Mouse (Mus musculus): ENCODE results near the gene Spred2. TPM values are rescaled to one million over a fixed set of nuclear protein-coding genes. Genes with fewer than 3 reads are reported as not detected.
"Not testable (repeated sequence)": the region's sequence is repeated elsewhere in the genome, so short reads cannot be mapped to it uniquely, and the experiment has no call there.

The Spred2 gene
- polyA plus RNA-seq, 1 experiment from 2014 or later, result 6.5 TPM

DNA sequence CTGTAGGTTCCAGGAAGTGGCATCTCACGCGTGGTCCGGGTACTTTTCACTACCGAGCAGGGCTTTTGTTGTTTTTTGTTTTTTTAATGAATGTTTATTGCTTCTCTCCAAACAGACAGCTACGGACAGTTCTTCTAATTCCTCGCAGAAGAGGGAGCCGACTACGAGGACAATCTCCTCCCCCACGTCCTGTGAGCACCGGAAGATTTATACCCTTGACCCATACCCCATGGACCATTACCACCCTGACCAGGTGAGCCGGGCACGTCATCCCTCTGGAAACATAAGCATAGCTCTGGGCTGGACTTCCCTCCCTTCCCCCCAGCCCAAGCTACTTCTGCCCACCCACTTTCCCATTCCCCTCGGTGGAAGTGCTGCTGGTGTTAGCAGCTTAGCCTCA is 93.8 kb downstream of the Spred2 start:
- WGBS, result 91% methylated on average over 13 of the region's 13 CpGs

DNA sequence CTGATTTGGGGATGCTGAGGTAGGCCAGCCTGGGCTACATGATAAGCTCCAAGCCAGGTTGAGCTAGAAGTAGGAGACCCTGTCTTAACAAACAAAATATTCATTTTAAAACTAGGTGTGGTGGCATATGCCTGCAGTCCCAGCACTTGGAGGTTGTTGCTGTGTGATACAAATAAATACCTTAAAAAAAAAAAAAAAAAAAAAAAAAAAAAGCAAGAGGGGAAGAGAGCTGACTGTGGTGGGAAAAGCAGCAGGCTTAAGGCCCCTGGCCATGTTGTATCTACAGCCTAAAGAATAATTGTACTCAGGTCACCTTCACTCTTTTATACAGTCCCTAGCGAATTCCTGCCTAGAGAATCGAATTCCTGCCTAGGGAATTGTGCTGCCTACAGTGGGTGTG is 94.7 kb downstream of the Spred2 start:
- Histone ChIP-seq H3K27me3 (no peaks in the 10 kb centered on the region), H3K4me2 (no peak overlapping the region), H3K9ac (no peak overlapping the region), H3K4me3 (no peak overlapping the region), H3K27ac (replicated peaks) (no peak overlapping the region), H3K36me3 (peaks cover 82% of the 10 kb centered on the region), H3K9me3 (peaks cover 47% of the 10 kb centered on the region), H3K4me1 (replicated peaks) (no peaks in the 10 kb centered on the region)
- no peak for ATAC-seq (ENCODE audit: low read depth)
- WGBS, result 98% methylated on average over 2 of the region's 2 CpGs

More for the DNA sequence above, 93.8 kb downstream of the Spred2 start:
- no peak overlapping the region for H3K4me2 ChIP-seq
- no peak for ATAC-seq (ENCODE audit: low read depth)
- no peaks in the 10 kb centered on the region for H3K4me1 ChIP-seq (replicated peaks)
- no peaks in the 10 kb centered on the region for H3K27me3 ChIP-seq
- H3K4me3 ChIP-seq, result no peak overlapping the region
- H3K9ac ChIP-seq, result no peak overlapping the region
- H3K27ac ChIP-seq (replicated peaks), result no peak overlapping the region
- H3K36me3 ChIP-seq, result peaks cover 78% of the 10 kb centered on the region
- peaks cover 47% of the 10 kb centered on the region for H3K9me3 ChIP-seq

DNA sequence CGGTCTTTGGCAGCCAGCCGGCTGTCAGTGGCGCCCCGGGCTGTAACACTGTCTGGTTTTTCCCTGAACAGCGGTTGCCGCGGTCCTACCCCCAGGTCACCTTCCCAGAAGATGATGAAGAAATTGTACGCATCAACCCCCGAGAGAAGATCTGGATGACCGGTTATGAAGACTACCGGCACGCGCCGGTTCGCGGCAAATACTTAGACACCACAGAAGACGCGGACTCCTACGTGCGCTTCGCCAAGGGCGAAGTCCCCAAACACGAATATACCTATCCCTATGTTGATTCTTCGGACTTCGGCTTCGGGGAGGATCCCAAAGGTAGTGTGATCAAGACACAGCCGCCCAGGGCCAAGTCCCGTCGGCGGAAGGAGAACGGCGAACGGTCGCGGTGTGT is 96.5 kb downstream of the Spred2 start:
- no peaks in the 10 kb centered on the region for H3K27me3 ChIP-seq
- ATAC-seq (ENCODE audit: low read depth), result no peak
- peaks cover 47% of the 10 kb centered on the region for H3K9me3 ChIP-seq
- no peak overlapping the region for H3K4me3 ChIP-seq
- no peak overlapping the region for H3K27ac ChIP-seq (replicated peaks)
- H3K4me1 ChIP-seq (replicated peaks), result no peaks in the 10 kb centered on the region
- WGBS, result 97% methylated on average over 35 of the region's 35 CpGs
- peaks cover 88% of the 10 kb centered on the region for H3K36me3 ChIP-seq
- no peak overlapping the region for H3K9ac ChIP-seq
- H3K4me2 ChIP-seq, result no peak overlapping the region

DNA sequence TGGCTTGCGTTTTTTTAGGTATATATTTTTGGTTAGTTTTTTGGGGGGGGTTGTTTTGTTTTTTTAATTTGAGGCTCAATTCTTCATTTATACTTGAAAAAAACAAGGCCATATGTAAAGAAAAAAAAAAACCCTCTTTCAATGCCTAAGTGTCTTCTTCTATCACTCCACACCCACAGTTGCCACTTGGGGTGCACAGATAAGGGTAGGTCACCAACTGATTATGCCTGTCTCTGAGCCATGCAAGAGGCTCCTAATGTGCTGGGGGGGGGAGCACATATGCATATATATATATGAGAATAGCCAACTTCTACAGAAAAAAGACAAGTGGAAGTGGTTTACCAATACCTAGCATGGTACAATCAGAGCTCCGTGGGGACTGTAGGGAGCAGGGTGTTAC is 98.3 kb downstream of the Spred2 start:
- Histone ChIP-seq H3K27ac (replicated peaks) (no peak overlapping the region), H3K4me3 (no peak overlapping the region), H3K27me3 (no peaks in the 10 kb centered on the region), H3K4me1 (replicated peaks) (no peaks in the 10 kb centered on the region), H3K36me3 (peaks cover 81% of the 10 kb centered on the region), H3K9ac (no peak overlapping the region), H3K9me3 (peaks cover 44% of the 10 kb centered on the region), H3K4me2 (no peak overlapping the region)
- 94% methylated on average over 2 of the region's 2 CpGs for WGBS
- no peak for ATAC-seq (ENCODE audit: low read depth)

DNA sequence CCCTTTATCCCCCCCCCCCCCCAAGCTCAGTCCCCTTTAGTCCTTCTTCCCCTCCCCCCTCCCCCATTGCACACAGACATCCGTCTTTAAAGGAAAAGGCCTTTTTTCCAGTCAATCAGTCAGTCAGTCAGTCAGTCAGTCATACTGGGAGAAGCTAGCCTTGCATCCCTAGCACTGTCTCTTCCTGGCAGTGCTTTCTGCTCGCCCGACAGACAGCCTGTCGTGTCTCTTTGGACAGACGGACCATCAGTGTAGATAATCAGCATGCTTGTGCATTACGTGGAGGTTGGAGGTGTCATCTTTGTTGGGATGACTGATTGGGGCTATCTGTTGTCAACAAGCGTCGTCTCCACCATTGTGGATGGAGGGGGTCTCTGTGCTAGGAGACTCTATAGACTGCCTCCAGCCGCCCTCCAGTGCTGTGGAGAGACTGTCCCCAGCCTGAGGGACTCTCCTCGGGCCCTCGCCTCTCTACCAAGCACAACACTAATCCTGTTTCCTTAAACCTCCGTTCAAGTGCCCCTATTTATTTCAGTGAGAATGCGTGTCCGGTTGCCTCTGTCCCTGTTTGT is 98.8 kb downstream of the Spred2 start:
- peaks cover 40% of the 10 kb centered on the region for H3K9me3 ChIP-seq
- no peak overlapping the region for H3K4me2 ChIP-seq
- WGBS, result 87% methylated on average over 14 of the region's 14 CpGs
- H3K4me1 ChIP-seq (replicated peaks), result no peaks in the 10 kb centered on the region
- H3K36me3 ChIP-seq, result peaks cover 76% of the 10 kb centered on the region
- ATAC-seq (ENCODE audit: low read depth), result no peak
- H3K27me3 ChIP-seq, result no peaks in the 10 kb centered on the region
- no peak overlapping the region for H3K9ac ChIP-seq
- no peak overlapping the region for H3K4me3 ChIP-seq
- H3K27ac ChIP-seq (replicated peaks), result no peak overlapping the region

DNA sequence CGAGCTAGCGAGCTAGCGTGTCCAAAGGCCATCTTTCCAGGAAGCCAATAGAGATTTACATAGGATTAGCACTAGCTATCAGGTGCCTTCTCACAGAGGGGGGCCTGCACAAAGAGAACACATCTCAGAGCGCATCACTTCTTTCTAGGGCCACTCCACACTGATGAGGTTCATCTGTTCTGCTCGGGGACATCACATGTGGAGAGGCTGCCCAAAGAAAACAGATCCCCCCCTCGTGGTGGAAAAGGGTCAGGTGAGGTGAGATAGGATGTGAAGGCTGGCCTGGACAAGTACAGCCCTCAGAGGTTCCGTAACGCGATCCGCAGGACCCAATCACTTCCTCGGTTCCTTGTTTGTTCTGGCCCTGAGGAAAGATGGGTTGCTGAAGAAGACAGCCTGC is 101.7 kb downstream of the Spred2 start:
- Histone ChIP-seq H3K36me3 (peaks cover 47% of the 10 kb centered on the region), H3K9me3 (peaks cover 12% of the 10 kb centered on the region), H3K9ac (no peak overlapping the region), H3K4me2 (no peak overlapping the region), H3K4me3 (no peak overlapping the region), H3K27ac (replicated peaks) (no peak overlapping the region), H3K27me3 (no peaks in the 10 kb centered on the region), H3K4me1 (replicated peaks) (no peaks in the 10 kb centered on the region)
- WGBS, result 71% methylated on average over 11 of the region's 11 CpGs
- no peak for ATAC-seq (ENCODE audit: low read depth)

DNA sequence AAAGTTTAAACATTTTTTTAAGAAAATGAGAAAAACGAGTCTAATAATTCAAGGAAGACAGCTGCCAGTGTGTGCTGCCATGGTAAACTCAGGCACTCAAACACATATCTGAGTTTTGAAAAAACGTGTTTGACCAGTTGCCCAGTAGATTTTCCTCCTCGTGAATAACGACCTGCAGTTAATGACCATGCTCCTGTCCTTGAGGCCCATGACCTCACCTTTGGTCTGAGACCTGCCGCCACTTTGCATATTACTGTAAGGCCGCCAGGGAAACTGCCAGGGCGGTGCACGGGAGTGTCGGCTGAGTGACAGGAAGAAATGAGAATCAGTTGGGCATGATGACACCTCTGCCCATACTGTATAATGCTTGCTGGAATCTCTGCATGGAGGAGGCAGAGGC is 103.5 kb downstream of the Spred2 start:
- no peaks in the 10 kb centered on the region for H3K9me3 ChIP-seq
- H3K4me1 ChIP-seq (replicated peaks), result no peaks in the 10 kb centered on the region
- H3K4me3 ChIP-seq, result no peak overlapping the region
- H3K27ac ChIP-seq (replicated peaks), result no peak overlapping the region
- WGBS, result 79% methylated on average over 9 of the region's 9 CpGs
- H3K27me3 ChIP-seq, result no peaks in the 10 kb centered on the region
- no peak overlapping the region for H3K9ac ChIP-seq
- peaks cover 33% of the 10 kb centered on the region for H3K36me3 ChIP-seq
- ATAC-seq (ENCODE audit: low read depth), result no peak
- H3K4me2 ChIP-seq, result no peak overlapping the region

DNA sequence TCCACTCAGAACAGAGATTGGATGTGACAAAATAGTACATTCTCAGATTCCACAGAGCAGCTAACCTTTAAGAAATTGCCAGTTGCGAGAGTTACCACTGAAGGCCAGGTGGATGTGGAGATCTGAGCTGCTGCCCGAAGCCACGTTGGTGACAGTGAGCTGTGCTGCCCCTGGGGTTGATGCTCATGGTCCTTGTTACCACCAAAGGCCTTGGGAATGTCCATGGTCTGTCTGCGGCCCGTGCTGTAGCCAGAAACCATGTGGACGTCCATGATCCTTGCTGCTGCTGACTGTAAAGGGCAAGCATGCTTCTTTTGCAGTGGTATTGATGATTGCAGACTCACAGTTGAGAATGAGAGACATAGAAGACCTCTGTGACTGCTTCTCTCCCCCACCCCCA is 104.2 kb downstream of the Spred2 start:
- no peaks in the 10 kb centered on the region for H3K27me3 ChIP-seq
- H3K27ac ChIP-seq (replicated peaks), result no peak overlapping the region
- WGBS, result 87% methylated on average over 6 of the region's 6 CpGs
- no peak overlapping the region for H3K9ac ChIP-seq
- H3K4me3 ChIP-seq, result no peak overlapping the region
- no peaks in the 10 kb centered on the region for H3K4me1 ChIP-seq (replicated peaks)
- peaks cover 27% of the 10 kb centered on the region for H3K36me3 ChIP-seq
- no peak overlapping the region for H3K4me2 ChIP-seq
- ATAC-seq (ENCODE audit: low read depth), result no peak
- no peaks in the 10 kb centered on the region for H3K9me3 ChIP-seq

DNA sequence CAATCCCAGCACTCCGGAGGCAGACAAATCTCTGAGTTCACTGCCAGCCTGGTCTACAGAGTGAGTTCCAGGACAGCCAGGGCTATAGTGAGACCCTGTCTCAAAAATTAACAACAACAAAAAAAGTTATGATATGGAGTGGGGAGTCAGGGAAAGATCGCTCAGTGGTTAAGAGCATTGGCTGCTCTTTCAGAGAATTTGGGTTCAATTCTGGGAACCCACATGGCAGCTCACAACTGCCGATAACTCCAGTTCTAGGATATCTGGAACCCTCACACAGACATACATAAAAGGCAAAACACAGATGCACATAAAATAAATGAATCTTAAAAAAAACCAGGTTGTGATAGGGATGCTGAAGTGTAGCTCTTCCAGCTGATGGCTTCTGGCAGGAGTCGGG is 104.8 kb downstream of the Spred2 start:
- Histone ChIP-seq H3K9ac (no peak overlapping the region), H3K4me3 (no peak overlapping the region), H3K27me3 (no peaks in the 10 kb centered on the region), H3K4me2 (no peak overlapping the region), H3K9me3 (no peaks in the 10 kb centered on the region), H3K27ac (replicated peaks) (no peak overlapping the region), H3K36me3 (peaks cover 25% of the 10 kb centered on the region), H3K4me1 (replicated peaks) (no peaks in the 10 kb centered on the region)
- WGBS, result 90% methylated on average over 4 of the region's 4 CpGs
- ATAC-seq (ENCODE audit: low read depth), result no peak

DNA sequence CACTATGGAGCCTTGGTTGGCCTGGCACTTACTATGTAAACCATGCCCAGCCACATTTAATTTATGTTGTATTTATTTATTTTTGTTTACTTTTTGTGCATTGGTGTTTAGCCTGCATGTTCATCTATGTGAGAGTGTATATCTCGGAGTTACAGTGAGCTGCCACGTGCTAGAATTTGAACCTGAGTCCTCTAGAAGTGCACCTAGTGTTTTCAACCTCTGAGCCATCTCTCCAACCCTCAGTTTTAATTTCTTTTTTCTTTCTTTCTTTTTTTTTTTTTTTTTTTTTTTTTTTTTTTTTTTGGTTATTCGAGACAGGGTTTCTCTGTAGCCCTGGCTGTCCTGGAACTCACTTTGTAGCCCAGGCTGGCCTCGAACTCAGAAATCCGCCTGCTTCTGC is 106.8 kb downstream of the Spred2 start:
- not testable (repeated sequence) for H3K27me3 ChIP-seq; H3K9me3 ChIP-seq; H3K4me1 ChIP-seq (replicated peaks); ATAC-seq (ENCODE audit: low read depth); H3K36me3 ChIP-seq; H3K9ac ChIP-seq; H3K27ac ChIP-seq (replicated peaks); H3K4me2 ChIP-seq; H3K4me3 ChIP-seq
- WGBS, result 93% methylated on average over 5 of the region's 5 CpGs

DNA sequence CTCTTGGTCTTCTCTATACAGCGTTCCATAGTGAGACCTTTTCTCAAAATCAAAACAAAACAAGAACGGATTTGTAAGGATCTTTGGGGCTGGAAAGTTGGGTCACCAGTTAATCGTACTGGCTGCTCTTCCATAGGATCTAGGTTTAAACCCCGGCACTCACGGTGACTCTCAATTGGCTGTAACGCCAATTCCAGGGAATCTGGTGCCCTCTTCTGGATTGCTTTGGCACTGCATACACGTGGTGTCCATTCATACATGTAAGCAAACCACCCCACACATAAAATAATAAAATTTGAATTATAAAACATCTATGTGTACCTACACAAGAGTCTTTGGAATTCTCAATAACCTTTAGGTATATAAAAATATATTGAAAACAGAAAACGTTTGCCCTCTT is 107.4 kb downstream of the Spred2 start:
- Histone ChIP-seq H3K36me3 (peaks cover 3% of the 10 kb centered on the region; the same call in 1 of the 2 replicates), H3K27ac (replicated peaks) (no peak overlapping the region), H3K27me3 (no peaks in the 10 kb centered on the region), H3K4me2 (no peak overlapping the region), H3K4me3 (no peak overlapping the region), H3K9ac (no peak overlapping the region), H3K4me1 (replicated peaks) (no peaks in the 10 kb centered on the region), H3K9me3 (no peaks in the 10 kb centered on the region)
- no peak for ATAC-seq (ENCODE audit: low read depth)
- WGBS, result 43% methylated on average over 8 of the region's 8 CpGs

DNA sequence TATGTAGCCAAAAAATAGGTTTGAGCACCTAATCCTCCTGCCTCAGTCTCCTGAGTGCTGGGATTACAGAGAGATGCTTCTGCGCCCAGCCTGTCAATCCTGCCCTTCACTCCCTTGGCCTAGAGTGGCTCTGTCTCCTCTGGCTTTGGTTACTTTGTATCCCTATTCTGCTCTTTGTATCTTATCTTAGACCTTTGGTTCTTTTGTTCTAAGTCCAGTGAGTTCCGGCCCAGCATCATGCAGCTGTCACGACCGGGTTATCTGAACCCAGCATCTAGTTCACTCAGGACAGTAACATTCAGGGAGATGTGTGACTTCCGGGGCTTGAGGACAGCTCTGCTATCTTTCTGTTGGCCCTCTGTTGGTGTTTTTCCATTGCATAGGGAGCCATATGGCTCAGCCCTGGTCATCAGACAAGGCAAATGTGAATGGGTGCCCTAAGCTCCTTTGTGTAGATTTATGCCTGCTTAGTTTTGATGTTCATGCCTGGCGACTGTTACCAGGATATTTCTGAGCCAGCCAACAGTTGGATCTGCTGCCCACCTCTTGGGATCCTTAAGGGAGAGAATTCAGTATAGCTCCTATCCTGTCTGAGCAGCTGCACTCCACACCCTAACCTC is 109.5 kb downstream of the Spred2 start:
- Histone ChIP-seq H3K9me3 (no peaks in the 10 kb centered on the region), H3K4me2 (no peak overlapping the region), H3K27ac (replicated peaks) (no peak overlapping the region), H3K27me3 (no peaks in the 10 kb centered on the region), H3K4me1 (replicated peaks) (peaks cover 6% of the 10 kb centered on the region), H3K4me3 (no peak overlapping the region), H3K9ac (no peak overlapping the region), H3K36me3 (no peaks in the 10 kb centered on the region)
- no peak for ATAC-seq (ENCODE audit: low read depth)
- 75% methylated on average over 6 of the region's 6 CpGs for WGBS

DNA sequence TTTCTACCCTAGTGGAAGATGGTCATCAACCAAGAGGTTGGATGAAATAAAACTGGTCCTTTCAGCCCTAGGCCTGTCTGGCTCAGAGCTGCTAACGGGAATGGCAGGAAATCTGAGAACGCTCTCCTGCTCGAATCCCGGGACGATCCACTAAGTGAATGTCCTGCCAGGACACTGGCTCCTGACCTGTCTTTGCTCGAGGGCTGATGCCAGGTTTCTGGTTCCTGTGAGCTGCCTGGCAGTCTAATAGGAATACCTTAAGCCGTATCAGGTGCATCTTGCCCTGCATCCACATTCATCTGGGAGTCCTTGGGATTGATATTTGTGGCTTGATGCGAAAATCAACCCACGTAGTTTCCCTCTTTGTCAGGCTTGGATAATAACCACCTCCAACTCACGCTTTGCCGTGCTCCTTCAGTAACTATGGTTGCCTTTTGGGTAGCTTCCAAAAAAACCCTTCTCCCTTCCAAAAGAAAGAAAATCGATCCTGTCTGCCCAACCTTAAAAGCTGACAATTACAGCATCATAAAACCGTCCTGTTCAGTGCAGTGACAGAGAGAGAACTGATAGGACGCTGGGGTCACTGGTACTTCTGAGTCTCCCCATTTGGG is 110.3 kb downstream of the Spred2 start:
- H3K9me3 ChIP-seq, result no peaks in the 10 kb centered on the region
- H3K4me3 ChIP-seq, result no peak overlapping the region
- no peaks in the 10 kb centered on the region for H3K36me3 ChIP-seq
- peaks cover 14% of the 10 kb centered on the region for H3K4me1 ChIP-seq (replicated peaks)
- no peak overlapping the region for H3K4me2 ChIP-seq
- H3K27me3 ChIP-seq, result no peaks in the 10 kb centered on the region
- no peak overlapping the region for H3K27ac ChIP-seq (replicated peaks)
- no peak for ATAC-seq (ENCODE audit: low read depth)
- H3K9ac ChIP-seq, result no peak overlapping the region
- 54% methylated on average over 14 of the region's 14 CpGs for WGBS

Measured in neural tube, embryonic 13.5 days (tissue).